Mouse (Mus musculus): ENCODE data around the gene Gm11549. TPM values are rescaled to one million over a fixed set of nuclear protein-coding genes. Genes with fewer than 3 reads are reported as not detected.

Gene Gm11549
- polyA plus RNA-seq, 1 experiment from 2014 or later, result 0.07 TPM

GRCm38 (mm10) chr3:36492716-36493391 is 28.8 kb downstream of the Gm11549 start:
- Histone ChIP-seq H3K9ac (no peak overlapping the region), H3K36me3 (no peaks in the 10 kb centered on the region), H3K4me1 (peaks cover 11% of the 10 kb centered on the region), H3K27ac (peak overlapping the region; percentile 39; the same call in 1 of the 2 replicates), H3K27me3 (0 out of 2 replicates have a peak, but pooled peaks cover 5% of the 10 kb centered on the region), H3K9me3 (no peaks in the 10 kb centered on the region), H3K4me3 (no peak overlapping the region), H3K4me2 (0 out of 2 replicates have a peak overlapping the region, but pooled peaks have one; percentile 5)
- ATAC-seq (ENCODE audit: insufficient number of reproducible peaks, insufficient read depth, low FRiP score, low TSS enrichment, low read depth), result no peak
- 58% methylated on average over 9 of the region's 9 CpGs for WGBS

- no peak for ATAC-seq (ENCODE audit: insufficient number of reproducible peaks, insufficient read depth, low FRiP score, low TSS enrichment, low read depth)
- Histone ChIP-seq H3K36me3 (no peaks in the 10 kb centered on the region), H3K27me3 (no peaks in the 10 kb centered on the region), H3K4me2 (no peak overlapping the region), H3K9ac (no peak overlapping the region), H3K4me3 (no peak overlapping the region), H3K27ac (no peak overlapping the region), H3K4me1 (peaks cover 11% of the 10 kb centered on the region), H3K9me3 (no peaks in the 10 kb centered on the region)
- 88% methylated on average over 5 of the region's 5 CpGs for WGBS
Measured at GRCm38 (mm10) chr3:36491535-36491934, 30.1 kb downstream of the Gm11549 start.

- Histone ChIP-seq H3K9me3 (no peaks in the 10 kb centered on the region), H3K9ac (no peak overlapping the region), H3K27ac (no peak overlapping the region), H3K4me2 (no peak overlapping the region), H3K4me3 (no peak overlapping the region), H3K4me1 (peaks cover 11% of the 10 kb centered on the region; the same call in 1 of the 2 replicates), H3K27me3 (no peaks in the 10 kb centered on the region), H3K36me3 (no peaks in the 10 kb centered on the region)
- 95% methylated on average over 1 of the region's 1 CpGs for WGBS
- ATAC-seq (ENCODE audit: insufficient number of reproducible peaks, insufficient read depth, low FRiP score, low TSS enrichment, low read depth), result no peak
Measured at GRCm38 (mm10) chr3:36489590-36489910, 32.1 kb downstream of the Gm11549 start.

GRCm38 (mm10) chr3:36488899-36489589 is 32.6 kb downstream of the Gm11549 start:
- Histone ChIP-seq H3K27me3 (no peaks in the 10 kb centered on the region), H3K4me3 (no peak overlapping the region), H3K36me3 (no peaks in the 10 kb centered on the region), H3K27ac (no peak overlapping the region), H3K4me2 (no peak overlapping the region), H3K4me1 (peaks cover 11% of the 10 kb centered on the region; the same call in 1 of the 2 replicates), H3K9me3 (no peaks in the 10 kb centered on the region), H3K9ac (no peak overlapping the region)
- no peak for ATAC-seq (ENCODE audit: insufficient number of reproducible peaks, insufficient read depth, low FRiP score, low TSS enrichment, low read depth)
- 76% methylated on average over 6 of the region's 6 CpGs for WGBS

- ATAC-seq (ENCODE audit: insufficient number of reproducible peaks, insufficient read depth, low FRiP score, low TSS enrichment, low read depth), result no peak
- H3K9ac ChIP-seq, result no peak overlapping the region
- no peak overlapping the region for H3K4me2 ChIP-seq
- H3K9me3 ChIP-seq, result no peaks in the 10 kb centered on the region
- no peak overlapping the region for H3K27ac ChIP-seq
- H3K4me1 ChIP-seq, result peaks cover 11% of the 10 kb centered on the region; the same call in 1 of the 2 replicates
- no peaks in the 10 kb centered on the region for H3K36me3 ChIP-seq
- no peak overlapping the region for H3K4me3 ChIP-seq
- WGBS, result 79% methylated on average over 1 of the region's 1 CpGs
- H3K27me3 ChIP-seq, result no peaks in the 10 kb centered on the region
Measured at GRCm38 (mm10) chr3:36488367-36488766, 33.2 kb downstream of the Gm11549 start.

GRCm38 (mm10) chr3:36486881-36487280 is 34.7 kb downstream of the Gm11549 start:
- no peak overlapping the region for H3K4me2 ChIP-seq
- no peak overlapping the region for H3K9ac ChIP-seq
- peaks cover 11% of the 10 kb centered on the region for H3K4me1 ChIP-seq
- H3K27ac ChIP-seq, result no peak overlapping the region
- 89% methylated on average over 6 of the region's 6 CpGs for WGBS
- no peak overlapping the region for H3K4me3 ChIP-seq
- ATAC-seq (ENCODE audit: insufficient number of reproducible peaks, insufficient read depth, low FRiP score, low TSS enrichment, low read depth), result no peak
- H3K36me3 ChIP-seq, result no peaks in the 10 kb centered on the region
- no peaks in the 10 kb centered on the region for H3K27me3 ChIP-seq
- H3K9me3 ChIP-seq, result no peaks in the 10 kb centered on the region

GRCm38 (mm10) chr3:36486176-36486575 is 35.4 kb downstream of the Gm11549 start:
- H3K27me3 ChIP-seq, result no peaks in the 10 kb centered on the region
- no peak overlapping the region for H3K4me3 ChIP-seq
- no peak for ATAC-seq (ENCODE audit: insufficient number of reproducible peaks, insufficient read depth, low FRiP score, low TSS enrichment, low read depth)
- H3K4me2 ChIP-seq, result no peak overlapping the region
- no peak overlapping the region for H3K27ac ChIP-seq
- H3K9me3 ChIP-seq, result no peaks in the 10 kb centered on the region
- 40% methylated on average over 6 of the region's 6 CpGs for WGBS
- H3K9ac ChIP-seq, result no peak overlapping the region
- peaks cover 15% of the 10 kb centered on the region for H3K4me1 ChIP-seq
- no peaks in the 10 kb centered on the region for H3K36me3 ChIP-seq

- H3K36me3 ChIP-seq, result no peaks in the 10 kb centered on the region
Measured at GRCm38 (mm10) chr3:36484292-36484691, 37.3 kb downstream of the Gm11549 start.

GRCm38 (mm10) chr3:36482940-36483339 is 38.7 kb downstream of the Gm11549 start:
- H3K4me2 ChIP-seq, result no peak overlapping the region
- no peak for ATAC-seq (ENCODE audit: insufficient number of reproducible peaks, insufficient read depth, low FRiP score, low TSS enrichment, low read depth)
- H3K27me3 ChIP-seq, result no peaks in the 10 kb centered on the region
- no peaks in the 10 kb centered on the region for H3K9me3 ChIP-seq
- no peak overlapping the region for H3K9ac ChIP-seq
- WGBS, result 41% methylated on average over 9 of the region's 9 CpGs
- H3K4me1 ChIP-seq, result peaks cover 19% of the 10 kb centered on the region
- no peaks in the 10 kb centered on the region for H3K36me3 ChIP-seq
- no peak overlapping the region for H3K4me3 ChIP-seq
- H3K27ac ChIP-seq, result no peak overlapping the region

More at GRCm38 (mm10) chr3:36484292-36484691, 37.3 kb downstream of the Gm11549 start:
- ATAC-seq (ENCODE audit: insufficient number of reproducible peaks, insufficient read depth, low FRiP score, low TSS enrichment, low read depth), result no peak
- Histone ChIP-seq H3K9me3 (no peaks in the 10 kb centered on the region), H3K4me1 (peaks cover 19% of the 10 kb centered on the region), H3K27ac (no peak overlapping the region), H3K4me3 (no peak overlapping the region), H3K9ac (no peak overlapping the region), H3K4me2 (no peak overlapping the region), H3K27me3 (no peaks in the 10 kb centered on the region)
- 81% methylated on average over 4 of the region's 4 CpGs for WGBS

GRCm38 (mm10) chr3:36481776-36482193 is 39.8 kb downstream of the Gm11549 start:
- Histone ChIP-seq H3K9ac (peak overlapping the region; percentile 49; the same call in 1 of the 2 replicates), H3K4me3 (no peak overlapping the region), H3K4me1 (peaks cover 23% of the 10 kb centered on the region), H3K9me3 (no peaks in the 10 kb centered on the region), H3K4me2 (peak overlapping the region; percentile 37), H3K36me3 (no peaks in the 10 kb centered on the region), H3K27me3 (no peaks in the 10 kb centered on the region), H3K27ac (peak overlapping the region; percentile 85)
- WGBS, result 5% methylated on average over 11 of the region's 11 CpGs
- 0 out of 2 replicates have a peak, but pooled peaks have one; percentile 38 for ATAC-seq (ENCODE audit: insufficient number of reproducible peaks, insufficient read depth, low FRiP score, low TSS enrichment, low read depth)

GRCm38 (mm10) chr3:36480486-36480885 is 41.1 kb downstream of the Gm11549 start:
- WGBS, result 86% methylated on average over 2 of the region's 2 CpGs
- no peaks in the 10 kb centered on the region for H3K36me3 ChIP-seq
- no peaks in the 10 kb centered on the region for H3K9me3 ChIP-seq
- H3K27me3 ChIP-seq, result no peaks in the 10 kb centered on the region
- H3K4me2 ChIP-seq, result no peak overlapping the region
- H3K4me1 ChIP-seq, result peaks cover 30% of the 10 kb centered on the region
- ATAC-seq (ENCODE audit: insufficient number of reproducible peaks, insufficient read depth, low FRiP score, low TSS enrichment, low read depth), result no peak
- no peak overlapping the region for H3K27ac ChIP-seq
- no peak overlapping the region for H3K9ac ChIP-seq
- H3K4me3 ChIP-seq, result no peak overlapping the region

GRCm38 (mm10) chr3:36478776-36479175 is 42.8 kb downstream of the Gm11549 start:
- H3K9me3 ChIP-seq, result no peaks in the 10 kb centered on the region
- WGBS, result 74% methylated on average over 8 of the region's 8 CpGs
- H3K27ac ChIP-seq, result no peak overlapping the region
- H3K4me2 ChIP-seq, result no peak overlapping the region
- H3K4me1 ChIP-seq, result peaks cover 30% of the 10 kb centered on the region
- no peak for ATAC-seq (ENCODE audit: insufficient number of reproducible peaks, insufficient read depth, low FRiP score, low TSS enrichment, low read depth)
- H3K27me3 ChIP-seq, result no peaks in the 10 kb centered on the region
- H3K36me3 ChIP-seq, result no peaks in the 10 kb centered on the region
- H3K9ac ChIP-seq, result no peak overlapping the region
- no peak overlapping the region for H3K4me3 ChIP-seq

All from embryonic facial prominence, embryonic 13.5 days (tissue).